Mouse (Mus musculus) layer of hippocampus, adult 11-12 months (tissue): ENCODE measurements around the gene Cend1.

Experiments used
- DNase-seq: peaks from one replicate; pipeline ENCODE4 v3.0.0; 2022; ENCODE audit warnings: low spot score

Gene Cend1

GRCm38 (mm10) chr7:141429310-141429709 is at the start of gene Cend1:
Cend1 (minus strand) TSS chr7:141429491.
- DNase-seq = peak; percentile 89

GRCm38 (mm10) chr7:141478270-141478748 is 49.0 kb upstream of the Cend1 start:
- no peak for DNase-seq

- no peak for DNase-seq
These were observed 48.4 kb upstream of the Cend1 start for GRCm38 (mm10) chr7:141477578-141478269.

- no peak for DNase-seq
These were observed 47.7 kb upstream of the Cend1 start for GRCm38 (mm10) chr7:141476981-141477370.

- DNase-seq = peak; percentile 73
These were observed 47.1 kb upstream of the Cend1 start for GRCm38 (mm10) chr7:141476226-141476980.

- no peak for DNase-seq
These were observed 46.5 kb upstream of the Cend1 start for GRCm38 (mm10) chr7:141475805-141476158.

GRCm38 (mm10) chr7:141475011-141475804 is 45.9 kb upstream of the Cend1 start, which contains the start of the genes Polr2l and Tspan4:
Polr2l (minus strand) TSS chr7:141475132.
Tspan4 (plus strand) TSS chr7:141475240.
- peak; percentile 85 for DNase-seq

- DNase-seq = no peak
These were observed 44.9 kb upstream of the Cend1 start for GRCm38 (mm10) chr7:141474160-141474559.

GRCm38 (mm10) chr7:141472763-141473162 is 43.5 kb upstream of the Cend1 start:
- DNase-seq = no peak

- DNase-seq = no peak
These were observed 42.9 kb upstream of the Cend1 start for GRCm38 (mm10) chr7:141472226-141472625.

- no peak for DNase-seq
These were observed 41.9 kb upstream of the Cend1 start for GRCm38 (mm10) chr7:141471236-141471635.

- DNase-seq = no peak
These were observed 41.3 kb upstream of the Cend1 start for GRCm38 (mm10) chr7:141470637-141470944.

GRCm38 (mm10) chr7:141469901-141470636 is 40.8 kb upstream of the Cend1 start:
- DNase-seq = no peak

- no peak for DNase-seq
These were observed 40.1 kb upstream of the Cend1 start for GRCm38 (mm10) chr7:141469352-141469751.

- no peak for DNase-seq
These were observed 39.4 kb upstream of the Cend1 start for GRCm38 (mm10) chr7:141468522-141469211.

- DNase-seq = no peak
These were observed 38.9 kb upstream of the Cend1 start for GRCm38 (mm10) chr7:141468164-141468521.

GRCm38 (mm10) chr7:141467230-141468030 is 38.1 kb upstream of the Cend1 start, which contains the start of gene Cd151:
Cd151 (plus strand) TSS chr7:141467392.
- peak; percentile 72 for DNase-seq

GRCm38 (mm10) chr7:141466607-141467148 is 37.4 kb upstream of the Cend1 start:
- DNase-seq = no peak

GRCm38 (mm10) chr7:141466045-141466394 is 36.7 kb upstream of the Cend1 start:
- no peak for DNase-seq

GRCm38 (mm10) chr7:141465388-141466044 is 36.2 kb upstream of the Cend1 start:
- DNase-seq = no peak
